Mouse (Mus musculus) MEL (cell line): Measurements from ENCODE around the gene Fbxo7.

Source experiments
- BHLHE40 ChIP-seq: IDR thresholded peaks from 2 replicates; pipeline ENCODE4 v1.6.1; 2012; ENCODE audit warnings: low read depth, mild to moderate bottlenecking, inconsistent platforms, low read length, improper control_type of control experiment, borderline replicate concordance
- CHD2 ChIP-seq: IDR thresholded peaks from 2 replicates; pipeline ENCODE4 v1.6.1; 2011; ENCODE audit warnings: low read length, improper control_type of control experiment
- CTCF ChIP-seq, 3 experiments: IDR thresholded peaks in 2 of 3; conservative IDR thresholded peaks in 1 of 3; 2 replicates each; pipeline ENCODE4 v1.5.1; 2011 to 2012; ENCODE audit warnings: low read length in 3 of 3, low read depth in 2 of 3, mild to moderate bottlenecking in 2 of 3, improper control_type of control experiment in 1 of 3, inconsistent platforms in 1 of 3, mixed read lengths in 1 of 3, moderate library complexity in 1 of 3; ENCODE audit not compliant: control insufficient read depth in 1 of 3, insufficient read depth in 1 of 3, poor library complexity in 1 of 3, severe bottlenecking in 1 of 3
- EP300 ChIP-seq, 2 experiments: IDR thresholded peaks; 2 replicates each; pipeline ENCODE4 v1.6.1; 2011; ENCODE audit warnings: improper control_type of control experiment in 2 of 2, low read length in 2 of 2, low read depth in 1 of 2, mild to moderate bottlenecking in 1 of 2
- POLR2A ChIP-seq, 2 experiments: IDR thresholded peaks; 2 replicates each; pipeline ENCODE4 v1.6.1; 2011 to 2012; ENCODE audit warnings: low read length in 2 of 2, mild to moderate bottlenecking in 2 of 2, control low read depth in 1 of 2, improper control_type of control experiment in 1 of 2, low read depth in 1 of 2, moderate library complexity in 1 of 2; ENCODE audit not compliant: control insufficient read depth in 1 of 2, insufficient read depth in 1 of 2, poor library complexity in 1 of 2
- RAD21 ChIP-seq: IDR thresholded peaks from 2 replicates; pipeline ENCODE4 v1.6.1; 2011; ENCODE audit warnings: mild to moderate bottlenecking, low read depth, low read length, improper control_type of control experiment
- TBP ChIP-seq: IDR thresholded peaks from 2 replicates; pipeline ENCODE4 v1.8.0; 2011; ENCODE audit warnings: low read depth, low read length, improper control_type of control experiment
- TCF12 ChIP-seq: IDR thresholded peaks from 2 replicates; pipeline ENCODE4 v1.6.1; 2014; ENCODE audit warnings: low read depth, mild to moderate bottlenecking, inconsistent platforms, low read length, improper control_type of control experiment, moderate library complexity
- UBTF ChIP-seq: IDR thresholded peaks from 2 replicates; pipeline ENCODE4 v1.6.1; 2012; ENCODE audit warnings: low read depth, mild to moderate bottlenecking, inconsistent platforms, low read length, improper control_type of control experiment, moderate library complexity, borderline replicate concordance; ENCODE audit not compliant: insufficient read depth
- USF2 ChIP-seq, 2 experiments: IDR thresholded peaks; 2 replicates each; pipeline ENCODE4 v1.6.1; 2011 to 2012; ENCODE audit warnings: improper control_type of control experiment in 2 of 2, low read length in 2 of 2, borderline replicate concordance in 1 of 2, inconsistent platforms in 1 of 2, low read depth in 1 of 2, mild to moderate bottlenecking in 1 of 2; ENCODE audit not compliant: insufficient read depth in 1 of 2
- ZC3H11A ChIP-seq: IDR thresholded peaks from 2 replicates; pipeline ENCODE4 v1.6.1; 2012; ENCODE audit warnings: low read depth, mild to moderate bottlenecking, inconsistent platforms, low read length, improper control_type of control experiment
- ZNF384 ChIP-seq: IDR thresholded peaks from 2 replicates; pipeline ENCODE4 v1.6.1; 2012; ENCODE audit warnings: low read depth, mild to moderate bottlenecking, inconsistent platforms, low read length, improper control_type of control experiment

DNA sequence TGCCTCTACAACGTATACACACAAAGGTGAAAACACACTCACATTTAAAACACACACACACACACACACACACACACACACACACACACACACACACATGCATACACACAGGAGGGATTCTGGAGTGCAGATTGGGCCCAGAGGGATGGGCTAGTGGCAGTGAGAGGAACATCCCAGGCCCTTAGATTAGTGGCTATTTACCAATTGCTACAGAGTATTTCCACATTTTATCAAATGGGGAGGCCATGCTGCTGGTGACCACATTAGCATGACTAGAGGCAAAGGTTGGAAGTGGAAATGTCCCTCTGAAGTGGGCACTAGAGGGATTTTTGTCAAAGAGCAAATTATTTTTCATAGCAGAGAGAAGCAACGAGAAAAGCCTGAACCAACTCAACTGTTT lies 12.1 kb upstream of the Fbxo7 start:
- no peak for TF ChIP-seq RAD21
- no peak for TF ChIP-seq CTCF (IDR thresholded peaks at IDR 0.05 in 2 of 3, conservative IDR thresholded peaks at IDR 0.05 in 1 of 3; ENCODE audit: control insufficient read depth in 1 of 3, insufficient read depth in 1 of 3, low read depth in 2 of 3, low read length in 3 of 3, poor library complexity in 1 of 3, severe bottlenecking in 1 of 3)
- no peak for TF ChIP-seq EP300 (IDR thresholded peaks at IDR 0.05; ENCODE audit: low read depth in 1 of 2, low read length in 2 of 2)
- no peak for TF ChIP-seq POLR2A (IDR thresholded peaks at IDR 0.05; ENCODE audit: control insufficient read depth in 1 of 2, insufficient read depth in 1 of 2, low read depth in 1 of 2, low read length in 2 of 2, poor library complexity in 1 of 2)
- TF ChIP-seq CHD2 = no peak
- TF ChIP-seq UBTF = no peak
- TF ChIP-seq ZNF384 = no peak
- TF ChIP-seq TCF12 = no peak
- no peak for TF ChIP-seq BHLHE40
- no peak for TF ChIP-seq USF2 (IDR thresholded peaks at IDR 0.05; ENCODE audit: borderline replicate concordance in 1 of 2, insufficient read depth in 1 of 2, low read depth in 1 of 2, low read length in 2 of 2)
- TF ChIP-seq ZC3H11A = no peak
- TF ChIP-seq TBP = no peak
